Mouse (Mus musculus) liver, embryonic 14.5 days (tissue): ENCODE measurements around the gene Csrnp3.

Experiments used
- CTCF ChIP-seq: IDR thresholded peaks from 2 replicates; pipeline ENCODE4 v1.5.1; 2016; ENCODE audit warnings: antibody characterized with exemption, low read depth, control low read depth
- EP300 ChIP-seq: IDR thresholded peaks from 2 replicates; pipeline ENCODE4 v1.6.1; 2016; ENCODE audit warnings: antibody characterized with exemption, low read depth

DNA sequence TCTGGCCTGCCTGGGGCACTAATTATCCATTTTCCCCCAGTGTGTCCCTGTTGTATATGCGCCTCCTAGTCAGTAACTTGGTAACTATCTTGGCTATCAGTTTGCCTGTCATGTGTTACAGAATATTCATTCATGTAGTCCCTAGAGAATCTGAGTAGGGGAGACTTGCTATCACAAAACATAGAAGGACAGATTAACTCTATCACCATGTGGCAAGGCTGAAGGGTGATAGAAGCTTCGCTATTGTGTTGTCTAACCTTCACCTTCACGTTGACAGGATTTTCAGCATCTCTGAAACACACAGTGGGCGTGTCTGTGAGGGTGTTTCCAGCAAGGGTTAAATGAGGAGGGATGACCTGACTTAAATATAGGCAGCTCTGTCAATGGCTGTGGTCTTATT is 140.1 kb downstream of the Csrnp3 start:
- TF ChIP-seq CTCF, result no peak
- TF ChIP-seq EP300, result no peak
